Mouse (Mus musculus): ENCODE results near the gene Gm15517. TPM values are rescaled to one million over a fixed set of nuclear protein-coding genes. Genes with fewer than 3 reads are reported as not detected.

Gene Gm15517
- total RNA-seq, 1 experiment from 2014 or later: not detected

- peak; percentile 86 for ATAC-seq (replicated peaks; ENCODE audit: insufficient number of reproducible peaks, low FRiP score, low TSS enrichment, poor library complexity, severe bottlenecking)
These were observed 43.8 kb downstream of the Gm15517 start for GRCm38 (mm10) chr7:44304775-44305641.

- ATAC-seq (replicated peaks; ENCODE audit: insufficient number of reproducible peaks, low FRiP score, low TSS enrichment, poor library complexity, severe bottlenecking): no peak
These were observed 44.4 kb downstream of the Gm15517 start for GRCm38 (mm10) chr7:44305686-44306085.

DNA sequence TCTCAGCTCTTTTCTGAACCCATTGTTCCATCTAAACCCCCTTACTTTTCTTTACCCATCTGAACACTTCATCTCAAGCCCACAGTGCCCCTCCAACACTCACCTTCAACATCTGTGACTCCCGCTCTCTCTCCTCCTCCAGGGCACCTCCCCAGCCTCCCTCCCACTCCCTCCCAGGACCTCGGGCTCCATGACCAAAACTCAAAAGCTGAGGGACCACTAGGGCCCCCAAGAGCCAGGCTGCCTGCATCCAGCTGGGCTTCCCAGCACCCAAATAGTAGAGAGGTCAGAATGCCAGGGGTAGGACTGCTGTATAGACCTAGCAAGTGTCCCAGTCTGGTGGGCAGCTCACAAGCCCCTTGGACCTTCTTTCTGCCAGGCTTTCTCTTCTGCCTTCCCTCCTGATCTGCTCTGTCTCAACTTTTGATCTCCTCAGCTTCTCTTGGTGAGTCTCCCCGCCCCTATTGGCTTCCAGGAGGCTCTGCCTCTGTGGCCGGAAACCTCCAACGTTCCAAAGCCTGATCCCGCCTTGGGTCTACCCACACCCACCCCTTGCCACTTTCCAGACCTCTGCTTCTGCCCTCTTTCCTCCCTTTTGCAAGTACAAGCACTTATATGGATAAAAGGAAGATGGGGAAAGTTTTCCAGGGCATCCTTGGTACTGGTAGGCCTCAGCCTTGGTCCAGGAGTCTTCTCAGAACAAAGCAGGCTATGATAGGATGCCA is 45.4 kb downstream of the Gm15517 start, which contains the start of gene Clec11a:
Gene Clec11a, minus strand, starts transcription at position 387 of the 725 bp plus-strand sequence.
- ATAC-seq (replicated peaks; ENCODE audit: insufficient number of reproducible peaks, low FRiP score, low TSS enrichment, poor library complexity, severe bottlenecking): no peak

- ATAC-seq (replicated peaks; ENCODE audit: insufficient number of reproducible peaks, low FRiP score, low TSS enrichment, poor library complexity, severe bottlenecking): no peak
These were observed 46.2 kb downstream of the Gm15517 start for GRCm38 (mm10) chr7:44307261-44308020.

DNA sequence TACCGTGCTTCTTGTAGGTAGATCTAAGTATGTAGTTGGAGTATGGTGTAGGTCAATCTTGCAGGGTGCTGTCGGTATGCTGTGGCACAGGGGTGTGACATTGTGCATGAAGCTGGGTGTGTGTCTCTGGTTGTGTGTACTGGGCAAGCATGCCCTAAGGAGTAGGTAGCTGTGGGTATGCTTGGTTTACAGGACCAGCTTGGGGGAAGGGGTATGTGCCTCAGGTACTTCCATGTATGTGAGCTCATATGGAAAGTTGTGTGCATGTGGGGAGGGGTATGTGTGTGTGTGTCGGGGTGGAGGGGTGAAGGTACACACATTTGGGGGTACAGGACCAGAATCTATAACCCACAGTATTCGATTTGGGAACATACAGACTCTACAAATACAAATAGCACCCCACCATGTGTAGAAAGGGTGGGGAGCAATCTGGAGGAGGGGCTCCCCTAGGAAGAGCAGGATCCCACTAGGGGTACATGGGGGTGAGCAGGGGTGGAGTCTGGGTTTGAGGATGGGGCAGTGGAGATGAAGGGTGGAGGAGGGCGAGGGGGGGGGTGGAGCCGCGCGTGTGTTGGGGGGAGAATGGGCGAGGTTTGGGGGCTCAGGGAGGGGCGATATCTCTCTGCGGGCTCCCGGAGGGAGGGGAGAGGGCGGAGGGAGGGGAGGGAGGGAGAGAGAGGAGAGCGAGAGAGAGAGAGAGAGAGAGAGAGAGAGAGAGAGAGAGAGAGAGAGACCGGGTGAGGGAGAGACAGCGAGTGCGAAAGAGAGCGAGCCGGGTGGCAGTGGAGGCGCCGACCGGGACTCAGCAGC is 48.4 kb downstream of the Gm15517 start, which contains the start of gene Shank1:
Gene Shank1, plus strand, starts transcription at position 779 of the 810 bp plus-strand sequence.
- no peak for ATAC-seq (replicated peaks; ENCODE audit: insufficient number of reproducible peaks, low FRiP score, low TSS enrichment, poor library complexity, severe bottlenecking)

- no peak for ATAC-seq (replicated peaks; ENCODE audit: insufficient number of reproducible peaks, low FRiP score, low TSS enrichment, poor library complexity, severe bottlenecking)
These were observed 49.1 kb downstream of the Gm15517 start for GRCm38 (mm10) chr7:44310285-44310877.

GRCm38 (mm10) chr7:44310878-44311712 is 49.8 kb downstream of the Gm15517 start:
- ATAC-seq (replicated peaks; ENCODE audit: insufficient number of reproducible peaks, low FRiP score, low TSS enrichment, poor library complexity, severe bottlenecking): no peak

Other genes starting within 250 kb of the Gm15517 start
- gene Klk1b26, start 249.3 kb upstream of the Gm15517 start, total RNA-seq (2017): not detected in 3 replicates
- gene Klk1b27, start 209.2 kb upstream of the Gm15517 start, total RNA-seq (2017): 2.3 TPM in 1 of 3 replicates, not detected in the others
- gene Klk1b21, start 159.1 kb upstream of the Gm15517 start, total RNA-seq (2017): not detected in 3 replicates
- not detected in 3 replicates for gene Klk1b22, start 148.8 kb upstream of the Gm15517 start, total RNA-seq (2017)
- not detected in 3 replicates for gene Klk1b16, start 124.7 kb upstream of the Gm15517 start, total RNA-seq (2017)
- not detected in 3 replicates for gene Klk1b24, start 73.2 kb upstream of the Gm15517 start, total RNA-seq (2017)
- gene Klk1b3, start 63.3 kb upstream of the Gm15517 start, total RNA-seq (2017): not detected in 3 replicates
- gene Klk1b4, start 54.0 kb upstream of the Gm15517 start, total RNA-seq (2017): not detected in 3 replicates
- not detected in 3 replicates for gene Klk1b5, start 45.5 kb upstream of the Gm15517 start, total RNA-seq (2017)
- not detected in 3 replicates for gene Klk1, start 36.1 kb upstream of the Gm15517 start, total RNA-seq (2017)
- not detected in 3 replicates for gene Gm36864, start 25.3 kb upstream of the Gm15517 start, total RNA-seq (2017)
- 0.49 to 0.53 TPM in 2 of 3 replicates, not detected in the other for gene 1700028J19Rik, start 14.8 kb upstream of the Gm15517 start, total RNA-seq (2017)
- 28.3 to 44.7 TPM (median 44.0 TPM) in 3 replicates for gene 2410002F23Rik, start 14.7 kb upstream of the Gm15517 start, total RNA-seq (2017)
- not detected in 3 replicates for gene Acp4, start 4.1 kb upstream of the Gm15517 start, total RNA-seq (2017)
- gene Clec11a, start 45.5 kb downstream of the Gm15517 start, total RNA-seq (2017): 0.49 to 1.6 TPM (median 0.85 TPM) in 3 replicates
- 0.19 to 1.2 TPM in 2 of 3 replicates, not detected in the other for gene Shank1, start 48.8 kb downstream of the Gm15517 start, total RNA-seq (2017)
- gene Syt3, start 122.7 kb downstream of the Gm15517 start, total RNA-seq (2017): not detected in 3 replicates
- gene 1700008O03Rik, start 124.4 kb downstream of the Gm15517 start, total RNA-seq (2017): 3.5 TPM in 1 of 3 replicates, not detected in the others
- gene Lrrc4b, start 167.6 kb downstream of the Gm15517 start, total RNA-seq (2017): not detected in 3 replicates
- not detected in 3 replicates for gene Aspdh, start 203.9 kb downstream of the Gm15517 start, total RNA-seq (2017)
- 12.9 to 40.9 TPM (median 17.1 TPM) in 3 replicates for gene Josd2, start 206.5 kb downstream of the Gm15517 start, total RNA-seq (2017)
- gene Emc10, start 235.1 kb downstream of the Gm15517 start, total RNA-seq (2017): 21.7 to 29.0 TPM (median 23.3 TPM) in 3 replicates
- 2.0 TPM in 1 of 3 replicates, not detected in the others for gene Fam71e1, start 235.1 kb downstream of the Gm15517 start, total RNA-seq (2017)

All from monocyte, adult 5-6 weeks (primary cell).